Mouse (Mus musculus) spleen, embryonic (tissue): ENCODE results near the gene Mest.

Source experiments
- CTCF ChIA-PET: fragments of 350-600 bp; sonication (Branson Sonifier 250); formaldehyde crosslinking; loops from one replicate; lab custom pipeline; 2022; lab: Charles Lee

The Mest gene

DNA sequence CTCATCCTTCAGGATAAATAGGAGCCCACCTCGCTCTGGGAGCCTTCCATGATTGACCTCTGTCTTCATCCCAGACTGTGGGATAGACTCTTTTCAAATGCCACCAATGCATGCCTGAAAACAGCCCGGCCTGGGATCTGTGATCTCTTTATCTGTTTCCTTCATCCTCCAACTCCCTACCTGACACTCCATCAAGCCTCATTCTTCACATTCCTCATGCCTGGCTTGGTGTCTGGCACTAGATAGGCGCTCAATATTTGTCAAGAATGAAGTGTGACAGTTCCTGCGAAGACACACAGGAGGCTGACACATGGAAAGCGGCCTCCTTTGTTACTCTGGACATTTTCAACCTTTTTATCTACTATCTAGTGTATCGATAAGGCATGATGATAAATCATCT is 19.9 kb upstream of the Mest start:
- CTCF ChIA-PET, result interaction anchor here (0.7 kb wide), 1 partner anchor 796 kb away, joined by 3 read pairs; no protein-coding TSS in a partner anchor

DNA sequence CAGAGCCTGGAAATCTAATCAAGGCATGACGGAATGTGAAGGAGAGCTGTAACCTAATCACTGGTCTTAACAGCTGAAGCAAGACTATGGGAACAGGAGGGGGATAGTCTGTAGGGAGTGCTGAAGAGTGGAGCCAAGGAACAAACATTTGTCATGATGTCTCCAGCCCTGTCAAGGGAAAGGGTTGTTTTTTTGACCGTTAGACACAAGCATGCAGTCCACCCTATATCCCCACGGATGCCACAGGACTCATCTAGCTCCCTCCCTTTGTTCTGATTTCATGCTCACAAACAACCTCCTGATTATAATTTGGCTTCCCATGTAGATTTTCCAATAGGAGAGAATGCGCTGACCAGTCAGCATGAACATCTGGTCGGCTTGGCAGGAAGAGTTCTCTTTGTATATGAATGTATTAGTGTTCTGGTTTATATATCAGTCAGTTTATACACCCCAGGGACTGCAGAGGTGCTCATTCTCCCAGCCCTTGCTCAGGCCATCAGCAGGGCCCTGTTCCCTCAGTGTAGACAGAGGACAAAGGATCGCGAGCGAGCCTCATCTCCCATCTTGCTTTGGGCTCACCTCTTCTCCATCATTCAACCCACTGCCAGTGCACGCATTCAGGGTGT is 19.3 kb upstream of the Mest start:
- CTCF ChIA-PET, result interaction anchor here (0.7 kb wide), 1 partner anchor 796 kb away, joined by 3 read pairs; no protein-coding TSS in a partner anchor

- CTCF ChIA-PET, result no interaction called here
Observed at GRCm38 (mm10) chr6:30709115-30709514, 14.2 kb upstream of the Mest start.

DNA sequence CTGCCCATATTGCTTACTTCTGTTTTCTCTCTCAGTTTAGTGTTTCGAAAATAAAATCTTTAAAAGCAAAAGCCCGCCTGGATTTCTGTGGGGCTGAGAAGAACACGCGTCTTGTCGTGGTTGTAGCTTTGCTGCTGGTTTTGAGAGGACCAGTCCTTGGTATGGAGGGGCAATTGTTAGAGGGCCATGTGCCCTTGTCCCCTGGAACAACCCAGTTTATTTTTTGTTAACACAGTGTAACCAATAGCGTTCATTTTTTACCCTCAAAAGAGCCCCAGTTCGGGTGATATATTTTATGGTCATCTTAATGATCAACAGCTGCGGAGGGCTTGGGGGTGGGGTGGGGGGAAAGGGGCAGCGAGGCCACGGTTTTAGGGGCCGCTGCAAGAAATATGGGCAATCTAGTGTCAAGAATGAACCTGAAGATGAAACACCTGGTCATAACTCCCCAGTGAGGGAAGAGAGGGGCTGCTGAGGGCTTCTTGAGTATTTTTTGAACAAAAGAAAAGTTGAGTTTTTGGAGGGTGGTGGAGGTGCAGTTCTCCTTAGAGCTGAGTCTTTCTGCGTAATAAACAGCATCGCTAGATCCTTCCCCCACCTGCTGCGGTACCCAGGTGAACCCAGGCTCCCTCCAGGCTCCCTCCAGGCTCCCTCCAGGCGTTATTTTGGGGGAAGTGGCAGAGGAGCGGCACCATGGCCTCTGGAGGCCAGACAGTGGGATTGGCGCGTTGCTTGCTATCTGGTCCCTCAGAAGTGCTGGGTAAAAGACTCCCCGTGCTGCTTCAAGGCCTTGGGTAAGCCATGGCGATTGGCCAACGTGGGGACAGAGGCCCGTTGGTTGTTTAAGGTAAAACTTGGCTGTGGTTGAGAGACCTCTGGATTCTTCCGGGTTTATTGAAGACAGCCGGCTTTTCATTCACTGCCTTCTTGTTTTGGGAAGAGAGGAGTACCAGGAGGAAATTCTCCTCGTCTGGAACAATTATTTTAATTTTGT is 12.7 kb upstream of the Mest start:
- CTCF ChIA-PET, result no interaction called here

DNA sequence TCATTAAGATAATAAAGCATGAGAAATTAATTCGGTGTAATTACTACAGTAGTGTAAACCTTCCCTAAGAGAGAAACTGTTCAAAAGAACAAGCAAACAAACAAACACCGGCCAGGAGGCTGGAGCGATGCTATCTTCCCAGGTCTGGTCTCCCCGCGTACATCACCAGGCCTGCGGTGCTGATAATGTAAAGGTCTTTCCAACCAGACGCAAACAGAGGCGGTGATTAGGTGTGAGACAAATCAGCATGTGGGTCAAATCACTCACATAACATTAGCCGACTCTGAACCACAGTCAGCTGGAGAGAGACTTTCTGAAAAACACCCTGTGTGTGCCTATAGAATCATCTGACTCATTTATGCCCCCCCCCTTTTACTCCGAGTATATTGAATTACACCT is 12.0 kb upstream of the Mest start:
- CTCF ChIA-PET, result no interaction called here

GRCm38 (mm10) chr6:30712484-30712883 is 10.9 kb upstream of the Mest start:
- CTCF ChIA-PET, result no interaction called here

DNA sequence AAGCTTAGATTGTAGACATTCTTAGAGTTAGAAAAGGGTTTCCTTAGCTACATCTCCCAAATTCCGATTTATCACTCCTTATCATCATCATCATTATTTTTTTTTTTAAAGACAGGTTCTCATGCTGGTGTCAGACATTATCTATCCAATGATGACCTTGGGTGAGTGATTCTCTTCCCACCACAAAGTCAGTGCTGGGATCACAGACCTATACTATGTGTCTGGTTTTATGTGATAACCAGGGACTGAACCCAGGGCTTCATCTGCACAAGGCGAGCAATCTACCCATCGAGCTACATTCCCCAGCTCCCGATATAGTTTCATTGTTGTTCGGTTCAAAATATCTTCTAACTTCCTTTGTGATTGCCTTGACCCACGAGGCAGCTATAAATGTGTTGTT is 9.9 kb upstream of the Mest start:
- CTCF ChIA-PET, result no interaction called here

DNA sequence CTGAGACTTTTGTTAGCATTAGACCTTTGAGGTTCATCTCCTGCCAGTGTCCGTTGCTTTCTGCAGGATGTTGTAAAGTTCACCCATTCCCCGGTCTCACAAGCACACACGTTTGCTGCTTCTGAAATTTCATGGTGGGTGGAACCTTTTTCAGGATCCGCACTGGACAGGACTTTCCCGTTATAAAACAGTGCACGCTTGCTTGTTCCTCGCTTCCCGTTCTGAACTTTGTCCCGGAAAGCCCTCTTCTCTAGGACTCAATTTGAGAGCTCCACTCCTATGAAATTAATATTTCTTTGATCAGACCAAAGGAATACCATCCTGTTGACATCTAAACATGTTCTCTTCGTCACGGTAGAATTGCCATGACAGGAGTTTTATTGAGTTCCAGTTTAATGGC is 9.5 kb upstream of the Mest start:
- CTCF ChIA-PET, result no interaction called here

DNA sequence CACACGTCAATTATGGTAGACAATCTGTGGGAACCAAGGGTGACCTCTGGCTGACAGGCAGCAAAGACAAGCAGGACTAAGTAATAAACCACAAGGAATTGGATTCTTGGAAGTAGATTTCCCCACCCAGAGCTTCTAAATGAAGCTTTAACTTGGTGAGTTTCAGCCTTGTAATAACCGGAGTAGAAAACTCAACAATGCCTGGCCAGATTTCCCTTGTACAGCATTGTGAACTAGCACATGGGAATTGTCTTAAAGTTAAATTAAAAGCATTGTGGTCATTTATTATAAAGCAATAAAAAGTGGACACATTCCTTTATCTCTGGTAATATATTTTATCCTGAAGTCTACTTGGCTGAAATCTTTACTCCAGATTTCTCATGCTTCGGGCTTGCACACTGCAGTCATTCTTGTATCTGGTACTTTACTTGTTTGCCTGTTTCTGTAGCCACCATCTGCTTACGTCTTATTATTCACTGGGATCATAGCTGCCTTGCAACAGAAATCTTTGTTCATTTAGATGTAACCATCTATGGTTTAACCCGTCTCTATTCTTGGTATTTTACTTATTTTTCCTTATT is 8.4 kb upstream of the Mest start:
- CTCF ChIA-PET, result no interaction called here

DNA sequence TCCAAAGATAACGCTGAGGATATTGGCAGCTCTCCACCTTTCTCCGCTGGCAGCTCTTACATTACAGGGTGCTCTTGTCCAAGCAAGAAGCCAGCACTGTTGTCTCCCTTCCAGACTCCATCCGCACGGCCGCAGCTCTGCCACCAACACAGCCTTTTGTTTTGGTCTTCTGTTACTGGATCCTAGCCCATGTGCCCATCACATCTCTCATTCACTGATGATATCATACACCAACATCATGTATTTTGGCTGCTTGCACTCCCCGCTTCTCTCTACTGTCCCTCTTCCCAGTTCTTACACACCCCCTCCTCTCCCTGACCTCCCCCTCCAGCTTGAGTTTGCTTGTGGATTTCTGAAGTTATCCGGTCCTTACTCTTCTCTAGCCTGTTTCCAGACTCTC is 6.6 kb upstream of the Mest start:
- CTCF ChIA-PET, result no interaction called here

DNA sequence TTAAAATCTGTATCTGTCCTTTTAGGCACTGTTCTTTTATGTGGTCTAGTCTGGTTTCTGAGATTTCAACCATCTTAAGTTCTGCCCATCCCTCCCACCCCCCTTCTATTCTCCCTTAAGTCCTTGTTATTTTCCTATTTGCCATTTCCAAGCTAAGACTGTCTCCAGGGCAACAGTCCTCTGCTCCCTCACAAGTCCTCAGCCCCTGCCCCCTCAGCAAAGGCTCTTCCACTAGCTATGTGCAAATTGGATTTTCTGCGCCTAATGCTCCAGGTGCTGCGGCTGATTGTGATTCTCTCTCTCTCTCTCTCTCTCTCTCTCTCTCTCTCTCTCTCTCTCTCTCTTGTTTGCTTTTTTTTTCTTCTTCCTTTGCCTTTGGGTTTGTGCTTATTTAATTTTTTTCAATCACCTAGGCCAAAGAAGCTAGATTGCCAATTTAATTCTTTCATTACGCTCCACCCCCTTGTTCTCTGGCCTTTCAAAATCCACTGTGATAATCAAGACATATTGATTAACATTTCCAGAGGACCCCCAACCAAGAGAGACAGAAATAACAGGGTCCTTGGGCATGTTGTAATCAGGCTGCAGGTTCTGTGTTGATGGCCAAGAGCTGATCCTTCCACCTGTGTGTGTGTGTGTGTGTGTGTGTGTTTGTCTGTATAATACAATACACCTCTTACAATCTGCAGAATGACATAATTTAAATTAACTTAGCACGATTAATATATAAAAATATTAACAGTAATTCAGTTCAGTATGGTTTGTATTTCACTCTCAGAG is 772 bp upstream of the Mest start:
- CTCF ChIA-PET, result interaction anchor here (0.6 kb wide), 2 partner anchors 249 to 321 kb away, joined by 3 to 5 read pairs; partner anchors contain the start of gene Klhdc10

- CTCF ChIA-PET, result no interaction called here
Observed at GRCm38 (mm10) chr6:30730301-30730971, 7.1 kb downstream of the Mest start.

- CTCF ChIA-PET, result no interaction called here
Observed at GRCm38 (mm10) chr6:30732571-30733130, 9.3 kb downstream of the Mest start.

- CTCF ChIA-PET, result interaction anchor here (0.6 kb wide), 1 partner anchor 26 kb away, joined by 5 read pairs; no protein-coding TSS in a partner anchor
Observed at GRCm38 (mm10) chr6:30734465-30734864, 11.1 kb downstream of the Mest start.

GRCm38 (mm10) chr6:30734988-30735727 is 11.8 kb downstream of the Mest start:
- CTCF ChIA-PET, result no interaction called here

- CTCF ChIA-PET, result no interaction called here
Observed at GRCm38 (mm10) chr6:30735728-30736371, 12.5 kb downstream of the Mest start.

- CTCF ChIA-PET, result no interaction called here
Observed at GRCm38 (mm10) chr6:30736372-30736762, 13.0 kb downstream of the Mest start.

- CTCF ChIA-PET, result interaction anchor here (0.7 kb wide), 1 partner anchor 13 kb away, joined by 4 read pairs; no protein-coding TSS in a partner anchor
Observed at GRCm38 (mm10) chr6:30736864-30737547, 13.7 kb downstream of the Mest start.
